Mouse (Mus musculus) kidney, adult 11 months (tissue): ENCODE data around the gene Fdx1.

ENCODE experiments used
- DNase-seq: peaks from one replicate; pipeline ENCODE4 v3.0.0; 2022

Fdx1 gene

GRCm38 (mm10) chr9:51961190-51961909 is 2.0 kb downstream of the Fdx1 start:
- no peak for DNase-seq

GRCm38 (mm10) chr9:51960331-51960730 is 3.0 kb downstream of the Fdx1 start:
- no peak for DNase-seq

GRCm38 (mm10) chr9:51958981-51959380 is 4.4 kb downstream of the Fdx1 start:
- no peak for DNase-seq

- DNase-seq: no peak
Observed at GRCm38 (mm10) chr9:51957025-51957424, 6.3 kb downstream of the Fdx1 start.

- DNase-seq: no peak
Observed at GRCm38 (mm10) chr9:51956484-51956883, 6.9 kb downstream of the Fdx1 start.

- no peak for DNase-seq
Observed at GRCm38 (mm10) chr9:51951337-51951736, 12.0 kb downstream of the Fdx1 start.

- DNase-seq: no peak
Observed at GRCm38 (mm10) chr9:51950667-51951066, 12.7 kb downstream of the Fdx1 start.

- DNase-seq: no peak
Observed at GRCm38 (mm10) chr9:51950225-51950624, 13.1 kb downstream of the Fdx1 start.

- DNase-seq: no peak
Observed at GRCm38 (mm10) chr9:51943934-51944333, 19.4 kb downstream of the Fdx1 start.

GRCm38 (mm10) chr9:51934641-51935040 is 28.7 kb downstream of the Fdx1 start:
- DNase-seq: no peak

- DNase-seq: no peak
Observed at GRCm38 (mm10) chr9:51931997-51932396, 31.4 kb downstream of the Fdx1 start.

GRCm38 (mm10) chr9:51931054-51931690 is 32.2 kb downstream of the Fdx1 start:
- no peak for DNase-seq

- no peak for DNase-seq
Observed at GRCm38 (mm10) chr9:51929972-51930371, 33.4 kb downstream of the Fdx1 start.

GRCm38 (mm10) chr9:51928659-51929058 is 34.7 kb downstream of the Fdx1 start:
- DNase-seq: no peak

GRCm38 (mm10) chr9:51928116-51928515 is 35.2 kb downstream of the Fdx1 start:
- no peak for DNase-seq

- DNase-seq: no peak
Observed at GRCm38 (mm10) chr9:51927680-51928079, 35.7 kb downstream of the Fdx1 start.

- DNase-seq: no peak
Observed at GRCm38 (mm10) chr9:51926629-51927028, 36.7 kb downstream of the Fdx1 start.

- no peak for DNase-seq
Observed at GRCm38 (mm10) chr9:51924551-51925081, 38.7 kb downstream of the Fdx1 start.

- no peak for DNase-seq
Observed at GRCm38 (mm10) chr9:51922756-51923155, 40.6 kb downstream of the Fdx1 start.

- DNase-seq: no peak
Observed at GRCm38 (mm10) chr9:51915580-51915979, 47.8 kb downstream of the Fdx1 start.

- DNase-seq: no peak
Observed at GRCm38 (mm10) chr9:51914481-51915120, 48.8 kb downstream of the Fdx1 start.

- peak; percentile 42 for DNase-seq
Observed at GRCm38 (mm10) chr9:51908838-51909237, 54.5 kb downstream of the Fdx1 start.

GRCm38 (mm10) chr9:51908255-51908654 is 55.1 kb downstream of the Fdx1 start:
- no peak for DNase-seq

- no peak for DNase-seq
Observed at GRCm38 (mm10) chr9:51906938-51907337, 56.4 kb downstream of the Fdx1 start.
